Mouse (Mus musculus): ENCODE measurements around the gene Actn3. TPM values are rescaled to one million over a fixed set of nuclear protein-coding genes. Genes with fewer than 3 reads are reported as not detected.
A peak's percentile ranks its signal among the peaks of the same experiment; 100 is the strongest.
"Not testable (repeated sequence)": the region's sequence is repeated elsewhere in the genome, so short reads cannot be mapped to it uniquely, and the experiment has no call there.

Actn3 gene
- polyA plus RNA-seq, 1 experiment from 2014 or later, result 14.0 TPM

- 83% methylated on average over 8 of the region's 8 CpGs for WGBS
- Histone ChIP-seq H3K9me3 (no peaks in the 10 kb centered on the region), H3K27ac (no peak overlapping the region), H3K36me3 (peaks cover 41% of the 10 kb centered on the region), H3K9ac (no peak overlapping the region), H3K27me3 (no peaks in the 10 kb centered on the region), H3K4me2 (replicated peaks) (no peak overlapping the region), H3K4me1 (peaks cover 14% of the 10 kb centered on the region), H3K4me3 (no peak overlapping the region)
- no peak for ATAC-seq (ENCODE audit: low FRiP score, low read depth)
Observed at GRCm38 (mm10) chr19:4833977-4834376, 43.7 kb downstream of the Actn3 start.

DNA sequence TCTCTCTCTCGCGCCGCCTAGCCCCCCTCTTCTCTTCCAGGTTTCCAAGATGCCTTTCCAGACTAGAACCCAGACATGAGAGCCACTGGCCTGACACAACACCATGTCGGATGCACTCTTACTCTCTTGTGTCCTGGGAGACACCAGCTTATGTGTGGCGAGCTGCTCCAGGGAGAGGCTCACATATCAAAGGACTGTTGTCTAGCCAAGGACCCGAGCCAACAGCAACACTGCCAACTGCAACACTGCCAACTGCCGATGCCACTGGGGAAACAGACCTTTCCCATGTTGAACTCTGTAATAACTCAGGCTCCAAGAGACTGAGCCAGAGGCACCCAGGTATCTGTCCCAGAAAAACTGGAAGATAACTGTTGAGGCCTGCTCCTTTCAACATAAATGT lies 48.6 kb downstream of the Actn3 start:
- H3K9me3 ChIP-seq, result no peaks in the 10 kb centered on the region
- H3K4me3 ChIP-seq, result no peak overlapping the region
- no peak overlapping the region for H3K4me2 ChIP-seq (replicated peaks)
- ATAC-seq (ENCODE audit: low FRiP score, low read depth), result no peak
- H3K9ac ChIP-seq, result no peak overlapping the region
- H3K4me1 ChIP-seq, result no peaks in the 10 kb centered on the region
- 66% methylated on average over 7 of the region's 7 CpGs for WGBS
- H3K36me3 ChIP-seq, result peaks cover 70% of the 10 kb centered on the region
- no peaks in the 10 kb centered on the region for H3K27me3 ChIP-seq
- H3K27ac ChIP-seq, result no peak overlapping the region

DNA sequence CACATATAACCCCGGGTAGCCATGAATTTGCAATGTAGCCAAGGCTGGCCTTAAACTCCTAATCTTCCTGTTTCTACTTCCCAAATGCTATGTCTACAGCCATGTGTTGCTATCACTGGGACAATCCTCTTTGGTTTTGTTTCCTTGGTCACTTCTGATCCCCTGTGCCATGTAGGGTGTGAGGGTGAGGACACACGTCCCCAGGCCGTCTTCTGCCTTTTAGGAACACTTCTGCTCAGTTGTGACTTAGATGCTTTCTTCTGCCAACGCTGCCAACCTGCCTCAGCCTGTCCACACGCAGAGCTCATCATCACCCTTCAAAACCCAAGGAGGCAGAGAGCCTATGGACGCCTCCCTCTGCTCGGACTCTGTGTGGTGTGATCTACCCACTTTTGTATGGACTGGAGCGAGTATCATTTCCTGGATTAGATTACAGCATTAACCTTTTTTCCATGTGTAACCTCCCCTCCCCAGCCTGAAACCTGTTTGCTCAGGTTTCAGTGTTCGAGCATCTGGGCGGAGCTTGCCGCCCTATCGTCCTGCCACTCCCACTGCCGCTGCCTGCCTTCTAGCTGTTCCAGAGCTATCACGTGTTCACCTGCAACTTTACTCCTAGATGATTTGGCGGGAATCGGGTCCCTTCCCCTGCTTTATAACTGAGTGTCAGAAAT lies 49.1 kb downstream of the Actn3 start:
- Histone ChIP-seq H3K4me3 (no peak overlapping the region), H3K27me3 (no peaks in the 10 kb centered on the region), H3K27ac (no peak overlapping the region), H3K9me3 (no peaks in the 10 kb centered on the region), H3K36me3 (peaks cover 72% of the 10 kb centered on the region), H3K4me1 (no peaks in the 10 kb centered on the region), H3K9ac (no peak overlapping the region), H3K4me2 (replicated peaks) (no peak overlapping the region)
- 50% methylated on average over 16 of the region's 16 CpGs for WGBS
- ATAC-seq (ENCODE audit: low FRiP score, low read depth), result no peak

GRCm38 (mm10) chr19:4820678-4821303 lies 56.9 kb downstream of the Actn3 start:
- peaks cover 22% of the 10 kb centered on the region for H3K36me3 ChIP-seq
- 73% methylated on average over 5 of the region's 5 CpGs for WGBS
- H3K9me3 ChIP-seq, result 0 out of 2 replicates have a peak, but pooled peaks cover under 1% of the 10 kb centered on the region
- no peak overlapping the region for H3K27ac ChIP-seq
- H3K4me1 ChIP-seq, result no peaks in the 10 kb centered on the region
- no peaks in the 10 kb centered on the region for H3K27me3 ChIP-seq
- no peak for ATAC-seq (ENCODE audit: low FRiP score, low read depth)
- H3K9ac ChIP-seq, result no peak overlapping the region
- H3K4me2 ChIP-seq (replicated peaks), result no peak overlapping the region
- no peak overlapping the region for H3K4me3 ChIP-seq

- ATAC-seq (ENCODE audit: low FRiP score, low read depth), result no peak
Observed at GRCm38 (mm10) chr19:4817182-4817835, 60.4 kb downstream of the Actn3 start.

GRCm38 (mm10) chr19:4813015-4813414 lies 64.7 kb downstream of the Actn3 start:
- 77% methylated on average over 6 of the region's 6 CpGs for WGBS
- H3K4me3 ChIP-seq, result no peak overlapping the region
- H3K27me3 ChIP-seq, result no peaks in the 10 kb centered on the region
- H3K4me2 ChIP-seq (replicated peaks), result no peak overlapping the region
- 0 out of 2 replicates have a peak, but pooled peaks cover 5% of the 10 kb centered on the region for H3K9me3 ChIP-seq
- no peak overlapping the region for H3K9ac ChIP-seq
- no peaks in the 10 kb centered on the region for H3K36me3 ChIP-seq
- H3K27ac ChIP-seq, result no peak overlapping the region
- peaks cover 19% of the 10 kb centered on the region for H3K4me1 ChIP-seq
- ATAC-seq (ENCODE audit: low FRiP score, low read depth), result no peak

More at GRCm38 (mm10) chr19:4817182-4817835, 60.4 kb downstream of the Actn3 start:
- no peak overlapping the region for H3K4me3 ChIP-seq
- H3K9ac ChIP-seq, result no peak overlapping the region
- 0 out of 2 replicates have a peak, but pooled peaks cover 5% of the 10 kb centered on the region for H3K9me3 ChIP-seq
- 0 out of 2 replicates have a peak, but pooled peaks cover 1% of the 10 kb centered on the region for H3K4me1 ChIP-seq
- no peaks in the 10 kb centered on the region for H3K36me3 ChIP-seq
- no peak overlapping the region for H3K4me2 ChIP-seq (replicated peaks)
- H3K27ac ChIP-seq, result no peak overlapping the region
- WGBS, result 75% methylated on average over 1 of the region's 1 CpGs
- no peaks in the 10 kb centered on the region for H3K27me3 ChIP-seq

DNA sequence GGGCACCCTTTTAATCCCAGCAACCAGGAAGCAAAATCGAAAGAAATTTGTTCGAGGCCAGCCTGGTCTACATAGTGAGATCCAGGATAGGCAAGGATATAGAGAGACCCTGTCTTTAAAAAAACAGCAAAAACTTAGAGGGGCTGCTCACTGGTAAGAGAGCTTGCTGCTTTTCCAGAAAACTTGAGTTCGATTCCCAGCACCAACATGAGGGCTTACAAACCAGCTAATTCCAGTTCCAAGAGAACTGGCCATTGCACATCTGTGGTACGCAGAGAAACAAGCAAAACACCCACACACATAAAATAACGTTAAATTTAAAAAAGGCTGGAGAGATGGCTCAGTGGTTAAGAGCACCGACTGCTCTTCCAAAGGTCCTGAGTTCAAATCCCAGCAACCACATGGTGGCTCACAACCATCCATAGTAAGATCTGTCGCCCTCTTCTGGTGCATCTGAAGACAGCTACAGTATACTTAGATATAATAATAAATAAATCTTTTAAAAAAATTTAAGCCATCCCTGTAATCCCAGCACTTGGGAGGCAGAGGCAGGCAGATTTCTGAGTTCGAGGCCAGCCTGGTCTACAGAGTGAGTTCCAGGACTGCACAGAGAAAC lies 65.3 kb downstream of the Actn3 start:
- WGBS, result 78% methylated on average over 8 of the region's 8 CpGs

GRCm38 (mm10) chr19:4811909-4812242 lies 65.8 kb downstream of the Actn3 start:
- H3K4me2 ChIP-seq (replicated peaks), result peak overlapping the region; percentile 60
- peak overlapping the region; percentile 93 for H3K27ac ChIP-seq
- peaks cover 4% of the 10 kb centered on the region; the same call in 1 of the 2 replicates for H3K36me3 ChIP-seq
- H3K9me3 ChIP-seq, result 0 out of 2 replicates have a peak, but pooled peaks cover 5% of the 10 kb centered on the region
- no peaks in the 10 kb centered on the region for H3K27me3 ChIP-seq
- peak overlapping the region; percentile 84 for H3K9ac ChIP-seq
- peak overlapping the region; percentile 89 for H3K4me3 ChIP-seq
- ATAC-seq (ENCODE audit: low FRiP score, low read depth), result peak; percentile 60
- peaks cover 21% of the 10 kb centered on the region for H3K4me1 ChIP-seq
- WGBS, result 4% methylated on average over 12 of the region's 12 CpGs

More for the DNA sequence above, 65.3 kb downstream of the Actn3 start:
- Histone ChIP-seq H3K4me3 (peak overlapping the region; percentile 89), H3K9ac (peak overlapping the region; percentile 84), H3K4me2 (replicated peaks) (peak overlapping the region; percentile 60), H3K27ac (peak overlapping the region; percentile 93), H3K4me1 (peaks cover 21% of the 10 kb centered on the region)
- H3K9me3 ChIP-seq; H3K27me3 ChIP-seq; ATAC-seq (ENCODE audit: low FRiP score, low read depth); H3K36me3 ChIP-seq: not testable (repeated sequence)

Other genes starting within 250 kb of the Actn3 start
- 7.1 and 7.6 TPM in 2 replicates for gene Gm960, start 179.2 kb downstream of the Actn3 start, polyA plus RNA-seq (2015; fragmentation: Nextera tagmentation; extraction: Ambion mirVana)
- gene Sptbn2, start 166.7 kb downstream of the Actn3 start, polyA plus RNA-seq (2015; fragmentation: Nextera tagmentation; extraction: Ambion mirVana), result 1.3 and 1.9 TPM in 2 replicates
- gene Rbm4b, start 121.4 kb downstream of the Actn3 start, polyA plus RNA-seq (2015; fragmentation: Nextera tagmentation; extraction: Ambion mirVana), result 104 and 106 TPM in 2 replicates
- gene Rbm4, start 84.0 kb downstream of the Actn3 start, polyA plus RNA-seq (2015; fragmentation: Nextera tagmentation; extraction: Ambion mirVana), result 81.7 and 87.7 TPM in 2 replicates
- gene Gm21992, start 66.3 kb downstream of the Actn3 start, polyA plus RNA-seq (2015; fragmentation: Nextera tagmentation; extraction: Ambion mirVana), result 48.8 and 51.8 TPM in 2 replicates
- 83.5 and 89.7 TPM in 2 replicates for gene Rbm14, start 66.3 kb downstream of the Actn3 start, polyA plus RNA-seq (2015; fragmentation: Nextera tagmentation; extraction: Ambion mirVana)
- gene Ccs, start 38.6 kb downstream of the Actn3 start, polyA plus RNA-seq (2015; fragmentation: Nextera tagmentation; extraction: Ambion mirVana), result 64.4 and 66.2 TPM in 2 replicates
- not detected in 2 replicates for gene Ccdc87, start 38.5 kb downstream of the Actn3 start, polyA plus RNA-seq (2015; fragmentation: Nextera tagmentation; extraction: Ambion mirVana)
- 41.5 and 43.7 TPM in 2 replicates for gene Ctsf, start 22.8 kb downstream of the Actn3 start, polyA plus RNA-seq (2015; fragmentation: Nextera tagmentation; extraction: Ambion mirVana)
- 10.5 and 10.7 TPM in 2 replicates for gene Zdhhc24, start 759 bp upstream of the Actn3 start, polyA plus RNA-seq (2015; fragmentation: Nextera tagmentation; extraction: Ambion mirVana)
- gene Bbs1, start 28.7 kb upstream of the Actn3 start, polyA plus RNA-seq (2015; fragmentation: Nextera tagmentation; extraction: Ambion mirVana), result 3.5 and 5.1 TPM in 2 replicates
- 124 and 129 TPM in 2 replicates for gene Dpp3, start 50.4 kb upstream of the Actn3 start, polyA plus RNA-seq (2015; fragmentation: Nextera tagmentation; extraction: Ambion mirVana)
- gene Peli3, start 65.2 kb upstream of the Actn3 start, polyA plus RNA-seq (2015; fragmentation: Nextera tagmentation; extraction: Ambion mirVana), result 3.3 and 3.4 TPM in 2 replicates
- 111 and 116 TPM in 2 replicates for gene Mrpl11, start 84.2 kb upstream of the Actn3 start, polyA plus RNA-seq (2015; fragmentation: Nextera tagmentation; extraction: Ambion mirVana)
- not detected in 2 replicates for gene Npas4, start 112.4 kb upstream of the Actn3 start, polyA plus RNA-seq (2015; fragmentation: Nextera tagmentation; extraction: Ambion mirVana)
- gene Slc29a2, start 146.0 kb upstream of the Actn3 start, polyA plus RNA-seq (2015; fragmentation: Nextera tagmentation; extraction: Ambion mirVana), result 5.7 and 6.0 TPM in 2 replicates
- 47.9 and 52.1 TPM in 2 replicates for gene B4gat1, start 160.9 kb upstream of the Actn3 start, polyA plus RNA-seq (2015; fragmentation: Nextera tagmentation; extraction: Ambion mirVana)
- gene AC124502.3, start 161.0 kb upstream of the Actn3 start, polyA plus RNA-seq (2015; fragmentation: Nextera tagmentation; extraction: Ambion mirVana), result 3.7 and 4.4 TPM in 2 replicates
- gene Brms1, start 163.4 kb upstream of the Actn3 start, polyA plus RNA-seq (2015; fragmentation: Nextera tagmentation; extraction: Ambion mirVana), result 36.7 and 40.5 TPM in 2 replicates
- gene Rin1, start 172.6 kb upstream of the Actn3 start, polyA plus RNA-seq (2015; fragmentation: Nextera tagmentation; extraction: Ambion mirVana), result 1.4 and 1.7 TPM in 2 replicates
- 58.8 and 64.8 TPM in 2 replicates for gene Cd248, start 190.2 kb upstream of the Actn3 start, polyA plus RNA-seq (2015; fragmentation: Nextera tagmentation; extraction: Ambion mirVana)
- gene Tmem151a, start 207.6 kb upstream of the Actn3 start, polyA plus RNA-seq (2015; fragmentation: Nextera tagmentation; extraction: Ambion mirVana), result 2.7 TPM in 2 replicates
- 88.5 and 94.5 TPM in 2 replicates for gene Yif1a, start 210.6 kb upstream of the Actn3 start, polyA plus RNA-seq (2015; fragmentation: Nextera tagmentation; extraction: Ambion mirVana)
- 34.5 and 35.2 TPM in 2 replicates for gene Cnih2, start 220.6 kb upstream of the Actn3 start, polyA plus RNA-seq (2015; fragmentation: Nextera tagmentation; extraction: Ambion mirVana)
- gene Rab1b, start 229.2 kb upstream of the Actn3 start, polyA plus RNA-seq (2015; fragmentation: Nextera tagmentation; extraction: Ambion mirVana), result 248 and 251 TPM in 2 replicates
- gene Klc2, start 240.7 kb upstream of the Actn3 start, polyA plus RNA-seq (2015; fragmentation: Nextera tagmentation; extraction: Ambion mirVana), result 23.6 and 29.0 TPM in 2 replicates

Data from limb, embryonic 13.5 days (tissue).